Mouse (Mus musculus) heart, adult 2 months (tissue): ENCODE results near the gene Sipa1l2. TPM values are rescaled to one million over a fixed set of nuclear protein-coding genes. Genes with fewer than 3 reads are reported as not detected.

ENCODE experiments used
- DNase-seq, 2 experiments: peaks; one replicate each; pipeline ENCODE4 v3.0.0; 2021
- H3K27ac ChIP-seq: fragments of 200-600 bp; 2 replicates; pipeline ENCODE4 v1.8.1; 2022
- H3K27me3 ChIP-seq: fragments of 200-500 bp; 2 replicates; pipeline ENCODE4 v1.6.1; 2012; ENCODE audit warnings: mild to moderate bottlenecking, low read length, inconsistent platforms, mixed read lengths; ENCODE audit not compliant: control insufficient read depth, insufficient read depth
- H3K36me3 ChIP-seq: fragments of 200-500 bp; 2 replicates; pipeline ENCODE4 v1.6.1; 2012; ENCODE audit warnings: low read length, inconsistent platforms; ENCODE audit not compliant: control insufficient read depth, insufficient read depth
- H3K4me1 ChIP-seq: fragments of 200-500 bp; 2 replicates; pipeline ENCODE4 v1.6.1; 2011; ENCODE audit warnings: low read length; ENCODE audit not compliant: control insufficient read depth, insufficient read depth
- H3K4me3 ChIP-seq: fragments of 200-600 bp; 2 replicates; pipeline ENCODE4 v1.8.1; 2022
- H3K79me2 ChIP-seq: fragments of 200-500 bp; replicated peaks from 2 replicates; pipeline ENCODE4 v1.6.1; 2012; ENCODE audit warnings: mild to moderate bottlenecking, inconsistent platforms, low read length, moderate library complexity, mixed read lengths; ENCODE audit not compliant: control insufficient read depth, insufficient read depth
- H3K9ac ChIP-seq: fragments of 200-500 bp; 2 replicates; pipeline ENCODE4 v1.6.1; 2012; ENCODE audit warnings: low read depth, mild to moderate bottlenecking, control low read depth, inconsistent platforms, low read length, mixed read lengths
- CTCF ChIP-seq: fragments of 200-600 bp; IDR thresholded peaks from 2 replicates; pipeline ENCODE4 v1.8.1; 2022; ENCODE audit warnings: antibody characterized with exemption, mild to moderate bottlenecking, moderate library complexity
- EP300 ChIP-seq: fragments of 200-500 bp; IDR thresholded peaks from 2 replicates; pipeline ENCODE4 v1.6.1; 2011; ENCODE audit warnings: low read depth, low read length, control low read depth; ENCODE audit not compliant: insufficient read depth
- POLR2A ChIP-seq: fragments of 200-500 bp; IDR thresholded peaks from 2 replicates; pipeline ENCODE4 v1.6.1; 2011; ENCODE audit warnings: mild to moderate bottlenecking, low read depth, low read length, control low read depth; ENCODE audit not compliant: insufficient read depth
- WGBS: fragments of 180-500 bp; shearing (Covaris S2); methylation state at CpG from one replicate; pipeline ENCODE4 v1.1.7; 2018; 5-methylcytosine and 5-hydroxymethylcytosine counted together
- intact Hi-C: fragments of 180-260 bp; cut with DNase I; formaldehyde crosslinking; loops from one replicate; pipeline ENCODE4 v1.15.1; 2025
- polyA plus RNA-seq: library from polyadenylated mRNA; depleted of rRNA; stranded (reverse); fragments of >200 nt; gene quantifications from 2 replicates; pipeline ENCODE4 v1.2.3, GENCODE M21; 2012
- total RNA-seq, 2 experiments: library from RNA; stranded (reverse); gene quantifications; 2 replicates each; pipeline ENCODE4 v1.2.3; 2021

Sipa1l2 gene
- total and polyA plus RNA-seq, 3 experiments, result 27.0 to 45.4 (median 42.9) TPM

DNA sequence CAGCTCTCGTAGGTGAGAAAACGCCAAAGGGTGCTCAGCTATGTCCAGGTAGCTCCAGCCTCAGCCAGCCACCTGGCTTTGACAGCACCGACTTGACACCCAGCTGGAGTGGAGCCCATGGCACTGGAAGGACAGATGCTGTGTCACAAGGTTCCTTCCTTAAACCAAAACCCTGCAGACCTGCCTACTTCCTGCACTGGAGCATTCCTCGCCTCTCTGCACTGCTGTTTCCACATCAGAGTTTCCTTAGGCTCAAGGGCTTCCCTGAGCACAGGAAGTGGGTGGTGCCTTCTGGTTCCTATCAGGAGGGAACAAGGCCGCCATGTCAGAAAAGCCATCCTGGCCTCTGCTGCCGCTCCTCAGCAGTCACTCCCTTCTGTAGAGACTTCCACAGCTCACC, 51.3 kb downstream of the Sipa1l2 start:
- Histone ChIP-seq H3K4me1 (peaks cover 58% of the 10 kb centered on the region), H3K9ac (no peak overlapping the region), H3K36me3 (peaks cover 21% of the 10 kb centered on the region), H3K79me2 (peaks cover 2% of the 10 kb centered on the region), H3K4me3 (no peak overlapping the region), H3K27ac (peak overlapping the region; percentile 87), H3K27me3 (no peaks in the 10 kb centered on the region)
- 49% methylated on average over 6 of the region's 6 CpGs for WGBS
- DNase-seq, result peak; percentile 50 to 68
- intact Hi-C loops, result loop anchor here (5.0 kb wide), 1 partner anchor 321 kb away; no protein-coding TSS in a partner anchor
- no peak for TF ChIP-seq CTCF
- TF ChIP-seq POLR2A, result peak; percentile 8; the same call in 1 of the 2 replicates
- peak; percentile 83 for TF ChIP-seq EP300

DNA sequence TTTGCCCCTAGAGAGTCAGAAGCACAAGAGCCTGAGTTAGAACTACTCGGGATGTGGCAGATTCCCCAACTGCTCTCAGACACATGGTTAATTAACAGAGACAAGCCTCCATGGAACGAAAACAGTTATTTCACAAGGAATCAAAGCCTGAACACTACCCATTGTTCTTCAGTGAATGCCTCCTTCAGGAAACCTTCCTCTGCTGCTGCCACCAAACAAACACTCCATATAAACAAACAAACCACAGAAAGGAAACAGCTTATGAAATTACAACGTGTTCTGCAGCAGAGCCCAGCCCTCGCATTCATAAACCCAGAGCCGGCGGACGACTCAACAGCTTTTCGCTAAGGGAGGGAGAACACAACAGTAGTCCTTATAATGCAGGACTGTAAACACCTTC, 52.2 kb downstream of the Sipa1l2 start:
- DNase-seq, result no peak
- 41% methylated on average over 8 of the region's 8 CpGs for WGBS
- TF ChIP-seq POLR2A (0 out of 2 replicates have a peak, but pooled peaks have one; percentile 29), CTCF (no peak)
- Histone ChIP-seq H3K9ac (no peak overlapping the region), H3K4me1 (peaks cover 59% of the 10 kb centered on the region), H3K36me3 (peaks cover 20% of the 10 kb centered on the region), H3K79me2 (peaks cover 2% of the 10 kb centered on the region), H3K27me3 (no peaks in the 10 kb centered on the region), H3K4me3 (no peak overlapping the region), H3K27ac (peak overlapping the region; percentile 87)
- intact Hi-C loops, result loop anchor here (5.0 kb wide), 1 partner anchor 320 kb away; no protein-coding TSS in a partner anchor

DNA sequence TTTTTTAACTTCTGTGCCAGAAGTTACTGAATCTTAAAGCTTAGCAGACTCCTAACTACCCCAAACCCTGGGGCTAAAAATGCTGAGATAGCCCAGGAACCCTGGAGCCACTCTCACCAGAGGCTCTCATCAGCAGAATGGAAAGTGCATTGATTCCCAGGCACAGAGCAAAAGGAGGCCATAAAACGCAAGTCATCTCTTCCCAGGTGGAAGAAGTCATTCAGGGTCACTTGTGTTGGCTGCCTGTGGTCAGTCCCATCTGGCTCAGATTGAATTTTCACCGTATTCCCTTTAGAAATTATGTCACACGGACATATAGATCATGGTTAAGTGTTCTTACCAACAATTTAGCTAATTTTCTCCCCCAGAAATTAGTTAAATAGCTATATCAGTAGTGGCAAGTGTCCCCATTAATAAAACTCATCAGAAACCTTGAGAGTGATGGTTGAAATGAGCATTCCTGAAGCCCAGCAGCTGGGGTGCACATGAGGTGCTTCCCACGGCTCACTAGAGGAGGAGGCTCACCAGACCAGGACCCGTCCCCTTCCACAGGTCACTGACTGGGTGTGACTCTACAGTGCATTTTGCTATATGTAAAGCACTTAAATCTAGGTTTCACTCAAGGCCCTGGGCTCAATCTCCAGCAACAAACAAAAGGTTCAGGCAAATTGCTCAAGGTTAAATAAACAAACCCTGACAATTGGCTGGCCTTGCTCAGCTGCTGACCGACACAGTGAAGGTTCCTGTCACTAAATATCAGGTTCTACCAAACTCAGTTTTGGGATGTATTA, 53.3 kb downstream of the Sipa1l2 start:
- 56% methylated on average over 6 of the region's 6 CpGs for WGBS
- no peaks in the 10 kb centered on the region; the same call in 1 of the 2 replicates for H3K79me2 ChIP-seq
- H3K9ac ChIP-seq, result no peak overlapping the region
- TF ChIP-seq POLR2A (no peak), CTCF (no peak), EP300 (no peak)
- intact Hi-C loops, result loop anchor here (5.0 kb wide), 1 partner anchor 319 kb away; no protein-coding TSS in a partner anchor
- peak overlapping the region; percentile 87 for H3K27ac ChIP-seq
- H3K27me3 ChIP-seq, result no peaks in the 10 kb centered on the region
- H3K4me3 ChIP-seq, result no peak overlapping the region
- DNase-seq, result no peak
- peaks cover 18% of the 10 kb centered on the region for H3K36me3 ChIP-seq
- H3K4me1 ChIP-seq, result peaks cover 59% of the 10 kb centered on the region

DNA sequence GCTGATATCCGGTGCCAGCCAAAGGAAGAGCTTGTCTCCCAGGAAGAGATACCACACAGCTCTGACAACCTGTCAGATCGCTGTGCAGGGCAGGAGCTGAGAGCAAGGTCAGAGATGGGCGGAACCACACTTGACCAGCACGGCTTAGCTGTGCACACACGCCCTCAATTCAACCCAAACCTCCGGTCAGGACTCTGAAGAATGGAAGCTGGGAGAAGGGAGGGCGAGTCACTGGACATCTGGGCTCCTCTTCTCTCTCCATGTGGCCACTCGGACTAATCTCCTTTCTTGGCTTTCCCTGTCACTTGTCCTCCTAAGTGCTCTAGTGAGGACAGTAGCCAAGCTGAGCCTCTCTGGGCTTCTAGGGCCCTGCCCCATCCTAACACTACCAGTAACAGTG, 53.9 kb downstream of the Sipa1l2 start:
- intact Hi-C loops, result loop anchor here (2.0 to 5.0 kb wide), 2 partner anchors 43 to 318 kb away; no protein-coding TSS in a partner anchor
- Histone ChIP-seq H3K27me3 (no peaks in the 10 kb centered on the region), H3K4me3 (no peak overlapping the region), H3K79me2 (peaks cover 2% of the 10 kb centered on the region; the same call in 1 of the 2 replicates), H3K36me3 (peaks cover 18% of the 10 kb centered on the region), H3K9ac (no peak overlapping the region), H3K27ac (peak overlapping the region; percentile 87), H3K4me1 (peaks cover 56% of the 10 kb centered on the region)
- TF ChIP-seq EP300 (peak; percentile 52; the same call in 1 of the 2 replicates), POLR2A (no peak), CTCF (no peak)
- DNase-seq, result peak in 1 of 2 experiments; percentile 43
- WGBS, result 25% methylated on average over 8 of the region's 8 CpGs

DNA sequence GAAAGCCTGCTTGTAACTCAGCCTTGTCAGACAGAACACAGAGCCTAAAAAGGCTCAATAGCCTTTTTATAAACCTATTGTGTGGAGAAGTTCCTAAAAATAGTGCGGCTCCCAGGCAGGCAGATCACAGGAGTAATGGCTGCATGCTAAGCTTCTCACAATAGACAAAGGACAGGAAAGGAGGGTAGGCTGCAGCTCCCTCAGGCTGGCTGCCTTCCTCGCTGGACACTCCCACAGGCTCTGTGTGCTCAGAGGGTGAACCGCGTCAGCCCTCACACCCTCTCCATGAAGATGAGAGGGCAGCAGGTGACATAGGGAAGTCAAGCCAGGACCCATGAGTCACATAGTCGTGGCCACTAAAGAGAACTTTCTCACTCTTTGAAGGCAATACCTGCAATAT, 55.7 kb downstream of the Sipa1l2 start:
- H3K4me3 ChIP-seq, result no peak overlapping the region
- intact Hi-C loops, result loop anchor here (2.0 kb wide), 2 partner anchors 39 to 45 kb away; no protein-coding TSS in a partner anchor
- peak; percentile 58 to 62 for DNase-seq
- 15% methylated on average over 5 of the region's 5 CpGs for WGBS
- TF ChIP-seq EP300 (peak; percentile 91), POLR2A (peak; percentile 64), CTCF (no peak)
- peaks cover 2% of the 10 kb centered on the region; the same call in 1 of the 2 replicates for H3K79me2 ChIP-seq
- H3K27me3 ChIP-seq, result no peaks in the 10 kb centered on the region
- H3K27ac ChIP-seq, result peak overlapping the region; percentile 87
- H3K36me3 ChIP-seq, result peaks cover 18% of the 10 kb centered on the region
- peak overlapping the region; percentile 5; the same call in 1 of the 2 replicates for H3K9ac ChIP-seq
- H3K4me1 ChIP-seq, result peaks cover 54% of the 10 kb centered on the region

DNA sequence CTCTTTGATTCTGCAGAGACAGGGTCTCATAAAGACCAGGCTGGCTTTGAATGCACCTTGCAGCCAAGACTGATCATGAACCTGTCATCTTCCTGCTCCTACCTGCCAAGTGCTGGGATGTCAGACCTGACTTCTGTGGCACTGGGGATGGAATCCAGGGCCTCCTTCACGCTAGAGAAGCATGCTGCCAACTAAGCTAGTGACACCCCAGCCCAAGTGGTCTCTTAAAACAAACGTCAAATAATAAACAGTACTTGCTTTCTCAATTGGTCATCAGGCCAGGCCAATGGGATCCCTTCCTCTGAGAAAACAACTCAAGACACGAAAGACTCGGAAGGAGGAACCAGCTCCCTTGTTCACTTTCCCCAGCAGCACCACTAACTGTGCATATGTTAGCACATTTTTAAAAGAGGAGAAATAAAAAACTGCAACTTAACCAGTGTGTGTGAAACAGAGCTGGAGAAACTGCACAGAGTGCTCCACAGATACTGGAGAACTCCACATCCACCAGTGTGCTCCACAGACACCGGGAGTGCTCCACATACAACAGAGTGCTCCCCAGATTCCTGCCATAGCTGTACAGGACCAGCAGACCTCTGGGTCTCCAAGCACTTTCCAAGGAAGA, 56.3 kb downstream of the Sipa1l2 start:
- DNase-seq, result no peak
- H3K9ac ChIP-seq, result peak overlapping the region; percentile 35
- no peaks in the 10 kb centered on the region for H3K27me3 ChIP-seq
- H3K36me3 ChIP-seq, result peaks cover 18% of the 10 kb centered on the region
- peaks cover 2% of the 10 kb centered on the region; the same call in 1 of the 2 replicates for H3K79me2 ChIP-seq
- intact Hi-C loops, result loop anchor here (2.0 kb wide), 1 partner anchor 39 kb away; no protein-coding TSS in a partner anchor
- peak overlapping the region; percentile 87 for H3K27ac ChIP-seq
- peak overlapping the region; percentile 22 for H3K4me3 ChIP-seq
- H3K4me1 ChIP-seq, result peaks cover 50% of the 10 kb centered on the region
- 31% methylated on average over 5 of the region's 5 CpGs for WGBS
- TF ChIP-seq EP300 (no peak), POLR2A (no peak), CTCF (no peak)
